Mouse (Mus musculus) layer of hippocampus, postnatal 10 days (tissue): ENCODE measurements at regions not wholly inside any gene's neighbourhood (a gene's known extent, or its start where the extent isn't known, plus 50 kb on each side); places are given as distances from the start of the nearest gene placed in this dataset.
"Not testable (repeated sequence)": the region's sequence is repeated elsewhere in the genome, so short reads cannot be mapped to it uniquely, and the experiment has no call there.

Source experiments
- DNase-seq, 2 experiments: peaks; one replicate each; pipeline ENCODE4 v3.0.0; 2021; ENCODE audit warnings: low spot score in 2 of 2

DNA sequence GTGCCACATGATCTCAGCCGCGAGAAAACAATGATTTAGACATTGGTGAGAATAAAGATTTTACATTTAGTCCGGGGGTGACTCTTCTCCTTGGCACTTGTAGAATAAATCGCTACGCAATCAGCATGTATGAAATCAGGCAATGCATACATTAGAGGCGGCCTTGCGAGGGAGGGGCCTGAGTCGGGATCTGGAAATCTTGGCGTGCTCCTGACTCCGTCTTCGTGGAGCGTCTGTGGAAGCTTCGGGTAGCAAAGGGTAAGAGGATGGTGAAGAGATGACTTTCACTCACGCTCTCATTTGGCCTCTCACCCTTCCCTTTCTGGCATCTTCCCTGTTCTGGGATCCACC, 167.1 kb downstream of the Nkx6-1 start:
- DNase-seq: no peak

DNA sequence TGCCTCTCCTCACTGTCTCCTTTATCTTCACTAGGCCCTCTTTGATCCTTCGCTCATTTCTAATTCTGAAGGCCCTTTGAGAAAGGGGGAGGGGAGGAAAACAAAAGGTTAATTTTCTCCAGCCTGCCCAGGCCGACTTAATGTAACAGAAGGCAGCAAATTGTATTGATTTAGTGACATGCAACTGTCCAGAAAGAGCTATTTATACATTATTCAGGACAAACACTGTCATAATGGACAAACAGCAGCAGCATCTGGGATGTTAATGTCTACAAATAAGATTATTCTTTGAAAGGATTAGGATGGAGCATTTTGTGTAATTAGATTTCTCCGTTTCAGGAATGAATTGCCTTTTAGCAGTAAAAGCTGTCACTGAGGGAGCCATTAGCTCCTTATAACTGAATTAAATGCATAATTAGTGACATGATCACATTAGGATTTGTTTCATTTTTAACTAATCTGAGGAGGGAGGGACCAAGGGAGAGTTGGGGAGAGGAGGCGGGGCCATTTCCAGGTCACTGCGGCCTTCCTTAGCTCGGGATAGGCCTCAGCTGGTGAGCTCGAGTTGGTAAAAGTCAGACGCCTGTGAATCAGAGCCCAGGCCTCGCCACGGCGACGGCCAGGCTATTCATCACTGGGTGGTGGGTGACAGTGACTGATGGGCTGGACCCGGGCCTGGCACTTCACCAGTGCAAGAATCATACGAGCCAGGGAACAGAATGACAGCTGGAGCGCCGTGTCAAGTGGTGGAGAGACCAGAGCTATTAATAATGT, 167.7 kb downstream of the Nkx6-1 start:
- DNase-seq: peak in 1 of 2 experiments; percentile 13

DNA sequence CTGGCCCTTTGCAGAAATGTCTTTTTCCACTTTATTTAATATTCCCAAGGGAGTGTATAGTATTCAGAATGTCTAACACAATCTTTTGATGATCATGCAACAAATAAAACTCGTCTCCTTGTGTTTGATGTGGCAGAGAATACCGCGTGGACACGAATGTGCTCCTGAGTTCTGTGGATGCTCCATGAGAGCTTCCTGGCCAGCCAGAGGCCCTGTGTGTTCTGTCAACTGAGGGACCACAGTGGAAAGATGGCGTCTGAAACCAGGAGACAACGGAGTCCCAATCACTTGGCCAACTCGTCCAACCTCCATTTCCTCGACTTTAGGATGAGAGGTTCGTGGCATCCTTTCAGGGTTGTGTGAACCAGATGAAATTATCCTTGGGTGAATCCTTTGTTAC, 168.6 kb downstream of the Nkx6-1 start:
- no peak for DNase-seq

DNA sequence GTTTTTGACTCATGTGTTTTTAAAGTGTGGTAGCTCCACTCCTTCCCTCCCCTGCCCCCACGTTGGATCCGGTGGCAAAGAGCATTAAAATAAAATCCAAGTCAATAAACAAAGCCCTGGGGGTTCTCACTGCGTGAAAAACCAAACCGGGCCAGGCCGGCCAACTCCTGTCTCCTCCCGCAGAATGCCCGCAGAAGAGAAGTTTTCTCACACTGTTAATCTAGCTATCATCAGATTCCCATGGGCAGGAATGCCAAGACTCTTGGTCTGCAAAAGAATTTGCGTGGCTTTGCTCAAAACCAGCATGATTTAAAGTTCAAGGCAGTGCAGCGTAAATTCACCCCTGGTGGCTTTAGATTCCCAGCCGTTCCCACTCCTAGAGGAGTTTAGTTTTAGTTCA, 219.0 kb downstream of the Nkx6-1 start:
- DNase-seq: no peak

DNA sequence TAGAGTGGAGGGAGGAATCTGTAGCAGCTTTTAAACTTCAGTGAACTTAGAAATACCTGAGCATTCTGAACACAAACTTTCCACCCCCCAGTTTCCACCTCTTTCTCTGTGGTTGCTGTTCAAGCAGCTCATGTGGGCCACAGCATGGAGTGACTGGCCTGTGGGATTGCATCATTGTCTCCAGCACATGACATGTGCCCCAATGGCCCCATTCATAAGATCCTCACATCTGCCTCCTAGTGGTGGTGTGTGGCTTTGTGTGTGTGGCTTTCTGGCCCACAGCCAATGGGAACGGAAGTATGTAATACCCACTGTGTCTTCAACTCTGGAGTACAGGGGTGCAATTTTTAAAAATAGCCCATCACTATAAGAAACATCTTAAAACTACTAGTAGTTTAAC, 223.0 kb downstream of the Nkx6-1 start:
- peak; percentile 20 to 21 for DNase-seq

DNA sequence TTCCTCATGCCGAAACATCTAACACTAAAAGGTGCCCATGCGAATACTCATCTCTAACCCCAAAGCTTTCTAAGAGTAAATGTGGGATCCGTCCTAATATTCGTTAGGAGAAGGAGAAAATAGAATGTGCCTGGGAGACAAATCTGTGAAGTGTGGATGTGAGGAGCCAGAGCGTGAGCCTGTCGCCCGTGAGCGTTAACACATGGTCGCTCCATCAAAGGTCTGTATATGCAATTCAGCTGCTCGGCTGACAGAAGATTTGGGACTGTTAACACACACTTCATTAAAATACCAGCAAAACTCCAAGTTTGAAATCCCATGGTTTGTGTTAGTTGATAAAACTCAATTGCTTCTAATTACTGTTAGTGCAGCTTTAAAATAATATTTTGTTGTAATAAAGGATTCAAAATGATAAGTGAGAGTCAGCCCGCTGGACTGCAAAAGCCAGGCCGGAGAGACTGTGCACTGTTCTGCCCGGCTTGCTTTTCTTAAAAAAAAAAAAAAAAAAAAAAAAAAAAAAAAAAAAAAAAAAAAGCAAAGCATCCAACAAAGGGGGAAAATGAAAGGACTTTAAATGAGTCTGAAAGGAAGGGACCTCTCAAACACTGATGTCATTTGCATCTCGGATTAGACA, 227.0 kb downstream of the Nkx6-1 start:
- no peak for DNase-seq

DNA sequence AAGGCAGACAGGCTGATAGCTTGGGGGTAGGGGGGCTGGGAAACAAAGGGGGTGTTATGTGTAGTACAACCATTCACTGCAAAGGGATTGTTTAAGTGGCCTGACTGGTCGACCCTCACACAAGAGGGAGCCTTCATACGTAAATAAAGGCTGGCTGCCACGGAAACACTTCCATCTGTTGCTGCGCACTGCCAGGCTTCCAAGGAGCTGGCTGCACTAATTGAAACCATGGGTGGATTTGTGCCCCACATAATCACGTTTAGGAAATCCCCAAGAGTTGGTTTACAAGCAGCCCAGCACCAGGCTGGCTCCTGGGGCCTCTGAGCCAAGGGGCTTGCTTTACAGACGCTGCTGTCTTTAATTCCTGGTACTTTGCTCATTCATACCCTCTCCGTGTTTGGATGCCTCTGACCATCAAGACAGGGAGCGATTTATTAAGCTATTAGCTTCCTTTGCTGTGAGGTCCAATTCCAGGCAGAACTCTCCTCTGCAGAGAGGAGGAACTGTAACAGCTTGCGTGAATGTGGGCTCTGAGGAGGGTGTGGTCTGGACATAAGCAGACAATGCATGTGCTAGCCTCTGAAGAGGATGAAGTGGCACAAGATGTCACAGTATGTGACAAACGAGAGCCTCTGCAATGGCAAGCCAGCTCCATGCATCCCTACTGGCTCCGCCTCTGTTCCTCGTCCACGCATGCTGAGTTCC, 238.6 kb downstream of the Nkx6-1 start:
- peak; percentile 30 to 50 for DNase-seq

DNA sequence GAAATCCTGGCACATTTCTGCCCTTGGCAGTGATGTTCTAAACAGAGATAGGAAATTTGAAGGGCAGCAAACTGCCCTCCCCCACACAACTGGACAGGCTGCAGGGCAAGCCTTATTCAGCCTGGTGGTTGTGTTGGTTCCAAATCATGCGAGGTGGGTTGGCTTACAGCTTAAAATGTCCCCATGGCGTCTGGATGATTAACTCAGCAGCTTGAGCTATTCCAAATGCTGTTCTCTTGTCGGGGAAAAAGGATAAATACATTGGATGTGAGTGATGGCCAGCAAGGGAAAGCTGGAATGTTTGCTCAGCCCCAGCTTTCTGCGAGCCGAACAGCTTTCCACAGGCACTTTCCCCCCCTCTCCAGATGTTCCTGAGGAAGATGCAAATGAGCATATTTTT, 280.5 kb downstream of the Nkx6-1 start:
- no peak for DNase-seq

DNA sequence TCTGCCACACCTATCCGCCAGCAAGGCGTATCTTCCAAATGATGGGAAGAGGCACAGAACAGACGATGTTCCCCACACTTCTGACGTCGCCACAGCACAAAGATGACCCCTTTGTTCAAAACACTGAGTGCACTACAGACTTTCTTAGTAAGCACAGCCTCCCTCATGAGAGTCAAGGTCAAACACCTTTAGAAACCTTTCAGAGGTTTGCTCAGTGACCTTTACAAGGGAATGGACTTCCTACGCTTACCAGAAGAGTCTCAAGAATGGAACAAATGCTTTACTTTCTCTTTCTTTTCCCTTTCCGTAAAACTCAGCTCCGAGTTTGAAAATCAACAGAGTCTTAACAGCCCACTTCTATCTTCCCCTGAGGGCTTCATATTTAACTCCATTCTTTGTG, 283.4 kb downstream of the Nkx6-1 start:
- DNase-seq: no peak

DNA sequence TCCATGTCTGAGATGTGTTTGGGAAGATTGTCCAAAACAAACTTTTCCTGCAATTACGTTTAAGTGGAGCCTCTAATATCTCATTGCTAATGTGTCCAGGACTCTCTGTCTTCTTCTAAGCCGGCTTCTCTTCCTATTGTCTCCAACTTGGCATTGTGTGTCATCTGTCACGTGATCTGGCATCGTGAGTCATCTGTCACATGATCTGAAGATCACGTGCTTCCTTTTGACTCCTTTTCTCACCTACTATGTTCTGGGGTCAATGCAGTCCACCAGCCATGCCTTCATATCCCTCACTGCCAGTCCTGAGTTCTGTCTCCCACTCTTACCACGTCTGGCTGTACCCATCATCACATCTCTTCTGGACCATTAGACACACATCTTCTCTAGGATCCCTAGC, 288.1 kb downstream of the Nkx6-1 start:
- no peak for DNase-seq

DNA sequence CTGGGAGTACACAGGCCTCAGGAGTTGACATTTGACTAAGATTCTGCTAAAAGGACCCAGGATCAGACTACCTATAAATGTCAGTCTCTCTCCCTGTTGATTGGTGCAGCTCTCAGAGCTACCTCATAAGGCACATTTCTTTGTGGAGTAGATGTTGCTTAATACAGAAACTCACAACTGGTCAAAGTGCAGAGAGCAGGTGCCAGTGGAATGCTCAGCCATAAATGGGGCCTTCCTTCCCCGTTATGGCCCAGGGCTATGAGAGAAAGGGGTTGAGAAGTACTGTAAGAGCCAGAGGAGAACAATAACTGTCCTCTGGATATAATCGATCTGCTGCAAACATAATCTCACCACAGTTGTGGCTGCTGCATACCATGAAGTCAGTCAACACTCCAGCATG, 290.7 kb downstream of the Nkx6-1 start:
- DNase-seq: no peak

DNA sequence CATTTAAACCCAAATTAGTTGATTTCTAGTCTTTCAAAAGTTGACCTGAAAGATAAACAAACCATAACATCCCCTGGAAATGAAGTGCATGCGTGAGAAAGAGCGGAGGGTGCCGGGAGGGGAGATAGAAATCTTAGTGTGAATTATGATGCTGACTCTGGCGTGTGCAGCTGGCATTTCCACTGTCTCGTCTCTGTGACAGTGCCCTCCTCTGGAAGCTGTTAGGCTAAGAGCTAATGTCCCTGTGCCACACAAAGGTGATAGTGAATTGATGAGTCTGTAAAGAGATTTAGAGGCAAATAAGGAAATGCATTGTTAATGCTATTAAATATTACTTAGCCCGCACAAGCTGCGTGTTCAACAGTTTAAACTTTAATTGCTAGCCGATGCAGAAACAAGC, 292.6 kb downstream of the Nkx6-1 start:
- no peak for DNase-seq

DNA sequence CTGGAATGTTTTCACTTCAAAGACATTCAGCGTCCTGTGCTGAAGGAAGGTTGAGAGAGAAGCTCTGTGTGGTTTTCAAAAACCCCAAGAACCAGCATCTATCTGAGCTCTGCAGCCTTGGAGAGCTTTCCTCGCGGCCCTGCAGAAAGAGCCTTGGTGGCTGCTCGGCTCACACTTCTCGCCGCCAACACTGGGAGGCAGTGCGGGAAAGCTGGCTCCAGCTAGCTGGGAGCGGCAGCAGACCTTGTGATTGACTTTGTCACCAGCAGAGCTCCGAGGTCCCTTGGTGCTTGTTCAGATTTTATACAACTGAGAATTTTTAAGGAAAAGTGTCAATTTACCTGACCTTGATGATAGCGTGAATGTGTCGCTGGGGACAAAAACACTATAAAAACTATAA, 299.4 kb downstream of the Nkx6-1 start:
- DNase-seq: peak; percentile 74 to 80

DNA sequence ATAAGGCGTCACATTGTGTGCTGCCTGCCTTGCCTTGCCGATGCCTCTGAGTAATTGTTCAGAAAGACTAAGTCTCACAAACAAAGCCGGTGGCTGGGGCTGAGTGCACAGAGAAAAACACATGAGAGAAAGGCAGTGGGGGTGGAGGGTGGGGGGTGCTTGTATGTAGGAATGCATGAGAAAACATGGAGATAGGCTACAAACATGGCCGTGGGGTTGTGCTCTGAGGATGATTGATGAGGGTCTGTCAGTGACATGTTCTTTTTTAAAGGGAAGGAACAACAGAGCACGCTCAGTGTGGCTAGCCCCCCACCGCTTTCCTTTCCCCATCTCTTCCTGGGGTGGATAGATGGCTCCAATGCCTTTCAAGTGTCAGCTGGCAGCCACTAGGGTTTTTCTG, 304.8 kb downstream of the Nkx6-1 start:
- no peak for DNase-seq

DNA sequence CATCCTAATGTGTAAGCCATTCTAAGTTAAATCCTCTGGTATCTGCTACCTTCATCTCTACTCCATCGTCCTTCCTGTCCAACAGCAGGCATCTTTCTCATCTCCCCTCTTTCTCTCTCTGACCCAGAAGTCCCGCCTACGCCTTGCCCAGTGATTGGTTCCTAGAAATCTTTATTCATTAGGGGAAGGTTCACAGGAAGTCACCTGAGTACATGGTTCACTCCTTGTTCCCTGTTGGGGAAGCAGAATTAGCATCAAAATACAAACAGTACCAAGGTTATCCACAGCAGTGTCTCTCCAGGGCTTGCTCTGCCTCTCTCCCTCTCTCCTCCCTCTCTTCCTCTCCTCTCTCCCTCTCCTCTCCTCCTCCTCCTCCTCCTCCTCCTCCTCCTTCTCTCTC, 319.4 kb downstream of the Nkx6-1 start:
- DNase-seq: no peak

DNA sequence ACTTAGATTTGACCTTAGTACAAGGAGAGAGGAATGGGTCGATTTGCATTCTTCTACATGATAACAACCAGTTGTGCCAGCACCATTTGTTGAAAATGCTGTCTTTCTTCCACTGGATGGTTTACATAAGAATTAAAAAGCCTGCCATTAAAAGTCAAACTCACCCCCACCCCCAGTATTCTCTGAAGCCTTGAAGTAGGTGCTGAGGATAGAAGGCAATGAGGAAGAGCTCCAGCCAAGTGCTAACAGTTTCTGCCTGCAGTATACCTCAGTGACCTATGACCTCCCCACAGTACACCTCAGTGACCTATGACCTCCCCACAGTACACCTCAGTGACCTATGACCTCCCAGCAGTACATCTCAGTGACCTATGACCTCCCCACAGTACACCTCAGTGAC, 328.4 kb downstream of the Nkx6-1 start:
- DNase-seq: not testable (repeated sequence)

DNA sequence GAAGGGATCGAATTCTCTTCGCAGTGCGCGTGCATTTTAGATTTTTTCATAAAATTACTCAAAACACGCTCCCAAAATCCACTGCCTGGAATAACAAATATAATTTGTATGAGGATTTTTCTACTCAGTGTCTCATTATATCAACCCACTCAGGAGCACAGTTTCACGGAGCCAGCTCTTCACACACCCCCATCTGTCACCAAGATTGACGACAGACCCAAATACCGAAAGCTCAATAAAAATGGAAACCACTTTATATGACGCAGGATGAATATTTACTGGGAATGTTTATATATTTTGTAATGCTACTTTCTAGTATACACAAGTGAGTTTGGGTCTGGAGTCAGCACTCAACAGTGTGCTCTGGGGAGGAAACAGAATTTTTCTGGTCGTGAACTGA, 333.0 kb downstream of the Nkx6-1 start:
- DNase-seq: no peak

DNA sequence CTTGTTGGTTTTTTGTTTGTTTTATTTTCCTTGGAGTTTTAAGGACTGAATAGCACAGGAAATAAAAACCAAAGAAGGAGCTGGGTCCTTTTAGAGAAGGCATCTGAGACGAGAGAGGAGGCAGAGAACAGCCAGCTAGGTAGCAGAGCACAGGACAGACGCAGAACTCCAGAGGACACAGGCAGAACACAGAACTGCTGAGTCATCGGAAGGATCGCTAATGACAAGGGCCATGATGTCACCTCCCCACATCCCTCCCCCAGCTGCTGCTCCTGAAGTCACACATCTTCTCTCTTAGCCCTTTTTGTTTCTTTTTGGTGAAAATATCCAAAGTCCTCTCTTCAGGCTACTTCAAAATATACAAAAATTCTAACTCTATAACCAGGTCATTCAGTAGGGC, 338.7 kb downstream of the Nkx6-1 start:
- DNase-seq: no peak

DNA sequence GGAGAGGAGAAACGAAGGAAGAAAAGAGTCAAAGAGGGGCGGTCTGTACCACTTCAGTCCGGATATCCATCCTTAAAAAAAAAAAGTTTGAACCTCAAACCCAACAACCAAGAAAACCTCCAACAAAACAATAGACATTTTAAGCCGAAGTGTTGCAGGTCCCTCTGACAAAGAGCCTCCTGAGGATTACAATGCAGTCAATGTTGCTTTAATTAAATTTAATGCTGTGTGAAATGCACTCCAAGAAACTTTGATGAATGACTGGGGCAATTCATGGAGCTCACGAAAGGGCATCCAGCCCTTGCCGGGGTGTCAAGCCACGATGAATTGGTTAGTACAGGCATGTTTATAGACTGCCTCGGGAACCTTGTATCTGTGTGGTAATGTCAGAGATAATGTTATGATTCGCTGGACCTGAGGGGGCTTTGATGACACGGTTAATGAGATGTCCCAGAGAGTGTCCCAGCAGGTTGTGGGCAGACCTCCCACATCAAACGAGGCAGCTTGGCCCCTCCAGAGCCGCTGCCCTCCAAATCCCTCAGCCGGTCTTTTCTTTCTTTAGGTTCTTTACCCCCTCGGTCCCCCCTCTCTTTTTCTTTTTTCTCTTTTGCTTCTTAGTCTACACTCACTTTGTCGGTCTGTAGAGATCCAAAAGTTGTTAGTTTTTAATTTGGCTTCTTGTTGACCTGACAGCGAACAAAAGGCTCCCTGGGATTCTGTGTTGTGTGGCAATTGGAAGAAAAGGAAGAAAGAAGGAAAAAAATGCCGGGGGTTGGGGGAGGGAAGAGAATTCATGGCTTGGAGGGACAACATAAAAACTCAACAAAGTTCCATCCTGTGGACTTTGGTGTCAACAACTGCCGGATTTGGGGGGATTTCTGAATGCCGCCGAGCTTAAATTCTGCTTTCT, 341.5 kb downstream of the Nkx6-1 start:
- no peak for DNase-seq

DNA sequence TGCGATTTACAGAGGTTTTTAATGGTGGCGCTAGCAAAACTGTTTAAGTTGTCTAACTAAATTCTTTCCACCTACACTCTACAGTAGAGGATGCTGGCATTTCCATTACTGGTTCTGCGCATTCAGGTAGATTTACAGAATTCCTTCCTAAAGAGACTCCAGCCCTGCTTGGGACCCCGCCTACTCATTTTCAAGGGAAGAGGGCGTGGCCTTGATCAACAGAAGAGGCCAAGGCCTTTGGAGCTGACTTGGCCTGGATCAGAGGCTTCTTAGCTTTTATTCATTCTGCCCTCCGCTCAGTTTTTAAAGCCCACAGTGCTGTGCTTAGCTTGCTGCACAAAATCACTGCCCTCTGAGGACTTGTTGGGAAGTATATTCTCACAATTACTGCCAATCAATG, 364.8 kb downstream of the Nkx6-1 start:
- no peak for DNase-seq

DNA sequence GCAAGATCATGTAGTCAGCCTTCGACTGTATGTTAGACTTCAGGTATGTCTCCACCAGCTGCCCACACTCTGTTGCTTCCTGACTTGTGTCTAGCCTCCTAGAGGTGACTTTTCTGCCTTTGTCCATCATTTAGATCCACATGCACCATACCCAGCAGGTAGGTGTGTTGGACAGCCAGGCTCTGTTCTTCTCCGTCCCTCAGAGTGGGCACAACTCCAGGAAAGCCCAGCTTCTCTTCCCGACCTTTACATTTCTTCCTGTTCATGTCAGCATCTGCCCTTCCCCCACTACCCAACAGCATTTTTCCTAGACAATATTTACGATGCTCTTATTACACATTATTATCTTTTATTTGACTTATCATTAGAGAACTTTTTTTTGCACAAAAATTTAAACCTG, 366.4 kb downstream of the Nkx6-1 start:
- DNase-seq: no peak
